Mouse (Mus musculus): ENCODE measurements around the gene Mvb12a. TPM values are rescaled to one million over a fixed set of nuclear protein-coding genes. Genes with fewer than 3 reads are reported as not detected.

Gene Mvb12a
- polyA plus RNA-seq, 1 experiment: 38.3 TPM

- Histone ChIP-seq H3K4me3 (ENCODE audit: insufficient read depth, low read length) (peak overlapping the region; percentile 74), H3K27ac (ENCODE audit: insufficient read depth, low read length) (no peak overlapping the region), H3K4me1 (ENCODE audit: control insufficient read depth, insufficient read depth, low read length) (peaks cover 7% of the 10 kb centered on the region; the same call in 1 of the 2 replicates)
- TF ChIP-seq CTCF (IDR thresholded peaks at IDR 0.05; ENCODE audit: borderline replicate concordance, insufficient read depth, low read length) (no peak), POLR2A (IDR thresholded peaks at IDR 0.05; ENCODE audit: low read depth, low read length) (no peak)
Measured at GRCm38 (mm10) chr8:71543755-71544154, 1.0 kb downstream of the Mvb12a start.

- TF ChIP-seq POLR2A (IDR thresholded peaks at IDR 0.05; ENCODE audit: low read depth, low read length) (no peak), CTCF (IDR thresholded peaks at IDR 0.05; ENCODE audit: borderline replicate concordance, insufficient read depth, low read length) (no peak)
- H3K4me3 ChIP-seq (ENCODE audit: insufficient read depth, low read length): no peak overlapping the region
- peaks cover 7% of the 10 kb centered on the region; the same call in 1 of the 2 replicates for H3K4me1 ChIP-seq (ENCODE audit: control insufficient read depth, insufficient read depth, low read length)
- H3K27ac ChIP-seq (ENCODE audit: insufficient read depth, low read length): no peak overlapping the region
Measured at GRCm38 (mm10) chr8:71545053-71545452, 2.3 kb downstream of the Mvb12a start.

- Histone ChIP-seq H3K27ac (ENCODE audit: insufficient read depth, low read length) (no peak overlapping the region), H3K4me1 (ENCODE audit: control insufficient read depth, insufficient read depth, low read length) (peaks cover 7% of the 10 kb centered on the region; the same call in 1 of the 2 replicates), H3K4me3 (ENCODE audit: insufficient read depth, low read length) (no peak overlapping the region)
- TF ChIP-seq CTCF (IDR thresholded peaks at IDR 0.05; ENCODE audit: borderline replicate concordance, insufficient read depth, low read length): no peak
- no peak for TF ChIP-seq POLR2A (IDR thresholded peaks at IDR 0.05; ENCODE audit: low read depth, low read length)
Measured at GRCm38 (mm10) chr8:71547590-71547989, 4.9 kb downstream of the Mvb12a start.

GRCm38 (mm10) chr8:71550754-71551153 lies 8.0 kb downstream of the Mvb12a start:
- no peak overlapping the region for H3K4me3 ChIP-seq (ENCODE audit: insufficient read depth, low read length)
- H3K4me1 ChIP-seq (ENCODE audit: control insufficient read depth, insufficient read depth, low read length): no peaks in the 10 kb centered on the region
- TF ChIP-seq POLR2A (IDR thresholded peaks at IDR 0.05; ENCODE audit: low read depth, low read length): no peak
- no peak overlapping the region for H3K27ac ChIP-seq (ENCODE audit: insufficient read depth, low read length)

GRCm38 (mm10) chr8:71552770-71553169 lies 10.0 kb downstream of the Mvb12a start:
- TF ChIP-seq POLR2A (IDR thresholded peaks at IDR 0.05; ENCODE audit: low read depth, low read length) (no peak), CTCF (IDR thresholded peaks at IDR 0.05; ENCODE audit: borderline replicate concordance, insufficient read depth, low read length) (no peak)
- Histone ChIP-seq H3K4me3 (ENCODE audit: insufficient read depth, low read length) (no peak overlapping the region), H3K27ac (ENCODE audit: insufficient read depth, low read length) (no peak overlapping the region), H3K4me1 (ENCODE audit: control insufficient read depth, insufficient read depth, low read length) (no peaks in the 10 kb centered on the region)

- no peak for TF ChIP-seq CTCF (IDR thresholded peaks at IDR 0.05; ENCODE audit: borderline replicate concordance, insufficient read depth, low read length)
- Histone ChIP-seq H3K27ac (ENCODE audit: insufficient read depth, low read length) (no peak overlapping the region), H3K4me1 (ENCODE audit: control insufficient read depth, insufficient read depth, low read length) (no peaks in the 10 kb centered on the region), H3K4me3 (ENCODE audit: insufficient read depth, low read length) (no peak overlapping the region)
Measured at GRCm38 (mm10) chr8:71554001-71554400, 11.3 kb downstream of the Mvb12a start.

- no peak overlapping the region for H3K27ac ChIP-seq (ENCODE audit: insufficient read depth, low read length)
- TF ChIP-seq POLR2A (IDR thresholded peaks at IDR 0.05; ENCODE audit: low read depth, low read length) (no peak), CTCF (IDR thresholded peaks at IDR 0.05; ENCODE audit: borderline replicate concordance, insufficient read depth, low read length) (no peak)
- no peaks in the 10 kb centered on the region for H3K4me1 ChIP-seq (ENCODE audit: control insufficient read depth, insufficient read depth, low read length)
- no peak overlapping the region for H3K4me3 ChIP-seq (ENCODE audit: insufficient read depth, low read length)
Measured at GRCm38 (mm10) chr8:71554644-71555043, 11.9 kb downstream of the Mvb12a start.

- no peak within 1 kb of the TSS for H3K27ac ChIP-seq (ENCODE audit: insufficient read depth, low read length)
- peak within 1 kb of the TSS; percentile 22 for H3K4me3 ChIP-seq (ENCODE audit: insufficient read depth, low read length)
- no peaks in the 10 kb centered on the region for H3K4me1 ChIP-seq (ENCODE audit: control insufficient read depth, insufficient read depth, low read length)
- TF ChIP-seq POLR2A (IDR thresholded peaks at IDR 0.05; ENCODE audit: low read depth, low read length) (no peak), CTCF (IDR thresholded peaks at IDR 0.05; ENCODE audit: borderline replicate concordance, insufficient read depth, low read length) (no peak)
Measured at GRCm38 (mm10) chr8:71558071-71558957, 15.6 kb downstream of the Mvb12a start, which contains the start of gene Tmem221. Gene Tmem221 (minus strand): TSS chr8:71558871.

- no peaks in the 10 kb centered on the region for H3K4me1 ChIP-seq (ENCODE audit: control insufficient read depth, insufficient read depth, low read length)
- H3K4me3 ChIP-seq (ENCODE audit: insufficient read depth, low read length): peak overlapping the region; percentile 22
- 0 out of 2 replicates have a peak, but pooled peaks have one; percentile 13 for TF ChIP-seq POLR2A (IDR thresholded peaks at IDR 0.05; ENCODE audit: low read depth, low read length)
- TF ChIP-seq CTCF (IDR thresholded peaks at IDR 0.05; ENCODE audit: borderline replicate concordance, insufficient read depth, low read length): no peak
- no peak overlapping the region for H3K27ac ChIP-seq (ENCODE audit: insufficient read depth, low read length)
Measured at GRCm38 (mm10) chr8:71558958-71559690, 16.4 kb downstream of the Mvb12a start.

- TF ChIP-seq POLR2A (IDR thresholded peaks at IDR 0.05; ENCODE audit: low read depth, low read length): no peak
- no peak for TF ChIP-seq CTCF (IDR thresholded peaks at IDR 0.05; ENCODE audit: borderline replicate concordance, insufficient read depth, low read length)
- H3K4me1 ChIP-seq (ENCODE audit: control insufficient read depth, insufficient read depth, low read length): no peaks in the 10 kb centered on the region
- H3K27ac ChIP-seq (ENCODE audit: insufficient read depth, low read length): no peak overlapping the region
- H3K4me3 ChIP-seq (ENCODE audit: insufficient read depth, low read length): no peak overlapping the region
Measured at GRCm38 (mm10) chr8:71560071-71560470, 17.3 kb downstream of the Mvb12a start.
